Mouse (Mus musculus): ENCODE results near the gene Utp4. TPM values are rescaled to one million over a fixed set of nuclear protein-coding genes. Genes with fewer than 3 reads are reported as not detected.
"Not testable (repeated sequence)": the region's sequence is repeated elsewhere in the genome, so short reads cannot be mapped to it uniquely, and the experiment has no call there.

The Utp4 gene
- polyA plus RNA-seq, 1 experiment: 14.5 TPM

DNA sequence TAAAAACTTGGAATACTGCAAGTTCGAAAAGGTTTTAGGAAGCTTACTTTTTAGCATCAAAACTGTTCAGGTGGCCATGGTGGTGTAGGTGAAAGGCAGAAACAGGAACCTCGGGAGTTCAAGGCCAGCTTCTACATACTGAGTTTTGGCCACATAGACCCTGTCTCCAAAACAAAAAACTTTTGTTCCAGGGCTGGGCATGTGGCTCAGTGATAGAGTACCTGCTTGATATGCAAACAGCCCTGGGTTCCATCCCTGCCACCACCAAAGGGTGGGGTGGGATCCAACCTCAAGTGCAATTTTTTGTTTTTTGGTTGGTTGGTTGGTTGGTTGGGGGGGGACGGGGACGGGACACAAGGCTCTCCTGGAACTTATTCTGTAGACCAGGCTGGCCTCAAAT, 32.0 kb downstream of the Utp4 start:
- DNase-seq: no peak
- Histone ChIP-seq H3K4me1 (ENCODE audit: control insufficient read depth, insufficient read depth, low read length) (no peaks in the 10 kb centered on the region), H3K4me3 (replicated peaks; ENCODE audit: extremely low read depth, low read depth, low read length) (no peak overlapping the region)
- WGBS: 80% methylated on average over 4 of the region's 4 CpGs
- TF ChIP-seq POLR2A (IDR thresholded peaks at IDR 0.05; ENCODE audit: borderline replicate concordance, extremely low read depth, low read depth, low read length) (no peak), CTCF (IDR thresholded peaks at IDR 0.05; ENCODE audit: insufficient read depth, low read length) (no peak)

DNA sequence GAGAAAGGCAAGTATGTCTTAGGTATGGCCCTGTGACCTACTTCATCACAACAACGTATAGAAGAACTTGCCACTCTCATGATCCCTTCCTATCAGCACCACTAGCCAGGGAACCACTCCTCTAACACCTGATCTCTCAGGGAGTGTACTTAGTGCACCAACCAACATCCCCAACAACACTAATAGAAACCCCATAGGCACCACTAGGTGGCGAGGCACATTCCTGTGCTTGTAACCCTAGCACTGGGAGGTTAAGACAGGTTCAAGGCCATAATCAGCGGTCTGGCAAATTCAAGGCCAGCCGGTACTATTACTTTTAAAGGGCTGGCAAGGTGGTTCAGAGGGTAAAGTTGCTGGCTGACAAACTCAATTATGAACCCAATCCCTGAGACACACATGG, 33.8 kb downstream of the Utp4 start:
- Histone ChIP-seq H3K4me1 (ENCODE audit: control insufficient read depth, insufficient read depth, low read length) (0 out of 2 replicates have a peak, but pooled peaks cover under 1% of the 10 kb centered on the region), H3K4me3 (replicated peaks; ENCODE audit: extremely low read depth, low read depth, low read length) (no peak overlapping the region)
- no peak for DNase-seq
- TF ChIP-seq CTCF (IDR thresholded peaks at IDR 0.05; ENCODE audit: insufficient read depth, low read length) (peak; percentile 54), POLR2A (IDR thresholded peaks at IDR 0.05; ENCODE audit: borderline replicate concordance, extremely low read depth, low read depth, low read length) (no peak)
- WGBS: 62% methylated on average over 4 of the region's 4 CpGs

DNA sequence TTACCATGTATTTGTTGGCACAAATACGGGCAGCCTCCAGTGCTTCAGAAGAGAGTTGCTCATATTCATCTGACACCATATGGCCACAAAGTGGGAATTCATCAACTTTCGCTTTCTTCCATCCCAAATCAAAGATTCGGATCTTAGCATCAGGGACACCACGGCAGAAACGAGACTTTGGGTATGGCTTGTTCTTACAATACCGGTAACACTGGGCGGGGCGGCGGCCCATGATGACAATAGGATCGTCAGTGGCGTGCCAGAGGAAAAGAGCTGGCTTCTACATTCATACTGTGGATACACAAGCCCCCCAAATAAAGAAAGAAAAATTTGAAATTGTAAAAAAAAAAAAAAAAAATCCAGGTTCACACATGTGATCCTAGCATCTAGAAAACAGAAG, 34.7 kb downstream of the Utp4 start:
- 91% methylated on average over 11 of the region's 11 CpGs for WGBS
- not testable (repeated sequence) for DNase-seq; H3K4me3 ChIP-seq (replicated peaks; ENCODE audit: extremely low read depth, low read depth, low read length); H3K4me1 ChIP-seq (ENCODE audit: control insufficient read depth, insufficient read depth, low read length)

DNA sequence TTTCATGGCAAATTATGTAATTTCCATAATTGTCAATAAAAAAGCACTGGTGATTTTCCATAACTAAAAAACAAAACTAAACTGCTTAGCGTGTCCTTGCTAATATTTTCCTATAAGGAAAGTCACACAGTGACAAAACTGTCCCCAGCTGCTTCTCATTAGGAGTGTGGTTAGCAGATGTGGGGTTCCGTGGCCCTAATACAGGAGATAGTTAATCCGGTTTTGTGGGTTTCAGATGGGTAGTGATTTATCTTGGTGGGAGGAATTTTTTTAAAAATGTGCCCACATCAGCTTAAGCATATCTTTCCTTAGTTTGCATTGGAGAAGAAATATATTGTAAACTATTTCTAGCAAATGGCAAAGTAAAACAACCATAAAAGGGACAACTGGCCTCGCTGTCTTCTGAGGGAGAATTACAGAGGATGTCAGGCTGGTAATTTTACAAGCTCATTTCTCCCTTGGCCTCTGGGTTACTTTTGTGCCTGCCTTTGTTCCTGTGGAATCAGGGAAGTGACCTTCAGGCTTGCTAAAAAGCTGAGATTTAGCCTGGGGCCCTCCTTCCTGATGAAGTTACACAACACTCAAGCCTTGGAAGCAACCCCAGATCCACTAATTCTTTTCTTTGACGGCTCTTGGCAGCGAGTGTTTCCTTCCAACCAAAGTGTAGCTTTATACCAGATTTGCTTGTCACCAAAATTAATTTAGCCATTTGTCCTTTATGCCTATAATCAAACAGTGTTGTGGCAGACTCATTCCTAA, 35.9 kb downstream of the Utp4 start:
- TF ChIP-seq CTCF (IDR thresholded peaks at IDR 0.05; ENCODE audit: insufficient read depth, low read length) (no peak), POLR2A (IDR thresholded peaks at IDR 0.05; ENCODE audit: borderline replicate concordance, extremely low read depth, low read depth, low read length) (no peak)
- 37% methylated on average over 6 of the region's 6 CpGs for WGBS
- peak; percentile 31 for DNase-seq
- no peak overlapping the region for H3K4me3 ChIP-seq (replicated peaks; ENCODE audit: extremely low read depth, low read depth, low read length)
- peaks cover 3% of the 10 kb centered on the region; the same call in 1 of the 2 replicates for H3K4me1 ChIP-seq (ENCODE audit: control insufficient read depth, insufficient read depth, low read length)

DNA sequence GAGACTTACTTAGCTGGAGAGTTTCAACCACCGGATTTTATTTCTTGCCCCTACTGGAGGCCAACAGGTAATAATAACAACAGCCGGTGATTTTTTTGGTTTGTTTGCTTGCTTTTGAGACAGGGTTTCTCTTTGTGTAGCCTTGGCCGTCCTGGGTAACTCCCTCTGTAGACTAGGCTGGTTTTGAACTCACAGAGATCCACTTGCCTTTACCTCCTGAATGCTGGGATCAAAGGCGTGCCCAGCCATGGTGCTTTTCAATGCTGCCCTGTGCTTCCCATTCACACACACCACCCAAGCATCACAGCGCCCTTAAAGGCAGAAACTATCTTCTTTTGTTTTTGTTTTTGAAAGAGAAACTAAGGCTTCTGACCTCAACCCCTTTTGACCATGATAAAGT, 36.5 kb downstream of the Utp4 start:
- H3K4me3 ChIP-seq (replicated peaks; ENCODE audit: extremely low read depth, low read depth, low read length): no peak overlapping the region
- H3K4me1 ChIP-seq (ENCODE audit: control insufficient read depth, insufficient read depth, low read length): peaks cover 3% of the 10 kb centered on the region; the same call in 1 of the 2 replicates
- 56% methylated on average over 5 of the region's 5 CpGs for WGBS
- DNase-seq: no peak
- TF ChIP-seq CTCF (IDR thresholded peaks at IDR 0.05; ENCODE audit: insufficient read depth, low read length) (no peak), POLR2A (IDR thresholded peaks at IDR 0.05; ENCODE audit: borderline replicate concordance, extremely low read depth, low read depth, low read length) (no peak)

DNA sequence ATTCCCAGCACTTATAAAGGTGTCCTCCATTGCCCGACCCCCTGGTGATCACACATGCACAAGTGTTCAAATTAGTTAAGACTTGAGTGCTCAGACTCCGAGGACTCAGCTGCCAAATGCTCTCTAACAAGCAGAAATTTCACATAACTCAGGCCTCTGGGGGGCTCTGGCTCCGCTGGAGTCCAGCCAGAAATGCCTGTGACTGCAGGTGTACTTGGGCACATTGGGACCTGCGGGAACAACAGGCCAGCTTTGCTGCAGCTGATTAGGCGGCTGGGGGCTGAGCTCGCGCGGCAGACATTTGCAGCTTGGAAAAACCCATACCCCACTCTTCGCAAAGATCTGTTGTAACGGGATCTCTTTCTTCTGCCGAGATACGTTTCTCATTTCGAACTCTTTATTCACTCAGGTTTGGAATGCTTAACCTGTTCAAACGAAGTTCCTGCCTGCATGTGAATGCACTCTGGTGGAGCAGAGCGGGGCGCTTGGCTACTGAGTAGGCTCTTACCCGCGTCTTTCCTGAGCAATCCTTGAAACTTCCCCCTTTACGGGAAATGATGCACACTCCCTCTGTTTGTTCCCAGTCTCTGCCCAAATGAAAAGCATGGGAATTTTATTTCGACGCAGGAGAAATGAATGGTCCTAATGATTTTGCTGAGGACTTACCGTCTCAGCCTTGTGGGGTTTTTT, 39.1 kb downstream of the Utp4 start:
- peaks cover 13% of the 10 kb centered on the region for H3K4me1 ChIP-seq (ENCODE audit: control insufficient read depth, insufficient read depth, low read length)
- WGBS: 19% methylated on average over 22 of the region's 22 CpGs
- TF ChIP-seq CTCF (IDR thresholded peaks at IDR 0.05; ENCODE audit: insufficient read depth, low read length) (no peak), POLR2A (IDR thresholded peaks at IDR 0.05; ENCODE audit: borderline replicate concordance, extremely low read depth, low read depth, low read length) (no peak)
- DNase-seq: peak; percentile 22
- H3K4me3 ChIP-seq (replicated peaks; ENCODE audit: extremely low read depth, low read depth, low read length): no peak overlapping the region

DNA sequence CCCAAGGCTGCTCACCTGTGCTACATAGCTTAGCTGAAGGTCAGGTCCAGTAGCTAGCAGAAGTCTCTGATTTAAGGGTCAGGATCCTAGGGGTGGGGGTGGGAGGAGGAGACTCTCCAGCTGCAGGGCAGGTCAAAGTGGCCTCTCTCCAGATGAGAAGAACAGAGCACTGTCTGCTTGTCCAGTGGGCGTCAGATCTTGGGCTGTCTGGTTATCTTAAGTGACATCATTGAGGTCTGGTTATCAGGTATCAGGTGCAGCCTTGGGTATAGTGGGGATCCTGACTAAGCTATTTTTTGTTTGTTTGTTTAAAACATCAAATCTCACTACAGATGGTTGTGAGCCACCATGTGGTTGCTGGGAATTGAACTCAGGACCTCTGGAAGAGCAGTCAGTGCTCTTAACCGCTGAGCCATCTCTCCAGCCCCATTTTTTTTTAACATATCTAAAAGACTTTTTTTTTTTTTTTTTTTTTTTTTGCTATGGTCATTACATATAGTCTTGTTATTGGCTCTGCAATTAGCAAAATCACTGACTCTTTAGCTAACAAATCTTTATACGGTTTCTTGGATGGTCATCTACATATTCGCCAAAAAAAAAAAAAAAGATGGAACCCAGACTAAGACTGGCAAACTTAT, 40.2 kb downstream of the Utp4 start:
- TF ChIP-seq POLR2A (IDR thresholded peaks at IDR 0.05; ENCODE audit: borderline replicate concordance, extremely low read depth, low read depth, low read length) (no peak), CTCF (IDR thresholded peaks at IDR 0.05; ENCODE audit: insufficient read depth, low read length) (no peak)
- peaks cover 16% of the 10 kb centered on the region for H3K4me1 ChIP-seq (ENCODE audit: control insufficient read depth, insufficient read depth, low read length)
- no peak overlapping the region for H3K4me3 ChIP-seq (replicated peaks; ENCODE audit: extremely low read depth, low read depth, low read length)
- no peak for DNase-seq
- WGBS: 92% methylated on average over 4 of the region's 4 CpGs

DNA sequence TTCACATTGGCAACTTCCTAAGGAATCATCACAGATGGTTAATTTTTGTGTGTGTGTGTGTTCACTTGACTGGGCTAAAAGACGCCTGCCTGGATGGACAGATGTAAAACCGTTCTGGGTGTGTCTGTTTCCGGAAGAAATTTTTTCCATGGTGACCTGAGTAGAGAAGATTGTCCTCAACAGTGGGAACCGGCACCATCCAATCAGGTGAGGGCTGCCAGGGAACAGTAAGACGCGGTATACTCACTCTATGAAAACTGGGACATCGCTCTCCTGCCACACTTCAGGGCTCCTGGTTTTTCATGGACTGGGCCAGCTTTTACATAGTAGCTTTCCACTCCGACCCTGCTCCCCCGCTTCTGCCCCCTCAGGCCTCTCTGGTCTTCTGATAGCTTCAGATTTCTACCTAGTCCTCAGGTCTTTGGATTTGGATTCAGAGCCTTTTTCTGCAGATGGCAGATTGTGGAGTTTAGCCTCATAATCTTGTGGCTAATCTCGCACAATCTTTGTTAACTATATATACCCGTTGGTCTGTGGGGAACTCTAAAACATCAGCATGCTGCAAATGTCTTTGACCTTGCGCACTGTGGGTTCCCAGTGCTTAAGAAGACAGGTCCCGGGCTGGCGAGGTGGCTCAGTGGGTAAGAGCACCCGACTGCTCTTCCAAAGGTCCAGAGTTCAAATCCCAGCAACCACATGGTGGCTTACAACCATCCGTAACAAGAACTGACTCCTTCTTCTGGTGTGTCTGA, 41.0 kb downstream of the Utp4 start:
- Histone ChIP-seq H3K4me1 (ENCODE audit: control insufficient read depth, insufficient read depth, low read length) (peaks cover 16% of the 10 kb centered on the region), H3K4me3 (replicated peaks; ENCODE audit: extremely low read depth, low read depth, low read length) (no peak overlapping the region)
- no peak for TF ChIP-seq CTCF (IDR thresholded peaks at IDR 0.05; ENCODE audit: insufficient read depth, low read length)
- TF ChIP-seq POLR2A (IDR thresholded peaks at IDR 0.05; ENCODE audit: borderline replicate concordance, extremely low read depth, low read depth, low read length): no peak
- DNase-seq: no peak
- 83% methylated on average over 15 of the region's 16 CpGs for whole genome bisulfite sequencing

DNA sequence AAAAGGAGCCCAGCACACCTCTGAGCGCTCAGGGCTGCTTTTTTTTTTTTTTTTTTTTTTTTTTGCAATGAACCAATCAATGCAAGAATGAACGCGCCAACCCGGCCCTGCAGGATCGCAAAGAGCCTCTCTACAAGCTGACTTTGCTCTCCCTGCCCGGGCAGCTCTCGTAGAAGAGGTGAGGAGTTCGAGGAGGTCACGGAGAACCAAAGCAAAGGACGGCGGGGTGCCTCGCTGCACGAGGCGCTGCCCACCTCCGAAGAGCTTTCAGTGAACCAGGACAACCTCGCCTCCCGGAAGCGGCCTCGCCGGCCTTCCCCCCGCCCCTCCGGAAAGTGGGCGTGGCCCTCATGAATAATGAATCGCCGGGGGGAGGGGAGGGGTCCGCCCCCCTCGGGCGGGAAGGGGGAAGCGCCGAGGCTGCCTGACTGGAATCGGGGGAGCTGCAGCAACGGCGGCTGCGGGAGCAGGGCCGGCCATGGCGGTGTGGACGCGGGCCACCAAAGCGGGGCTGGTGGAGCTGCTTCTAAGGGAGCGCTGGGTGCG, 42.0 kb downstream of the Utp4 start, which contains the start of gene Sntb2:
Gene Sntb2, plus strand, starts transcription at position 427 of the 546 bp plus-strand sequence.
- peak; percentile 91 for DNase-seq
- 1% methylated on average over 33 of the region's 41 CpGs for WGBS
- TF ChIP-seq CTCF (IDR thresholded peaks at IDR 0.05; ENCODE audit: insufficient read depth, low read length): no peak
- peak; percentile 55; the same call in 1 of the 2 replicates for TF ChIP-seq POLR2A (IDR thresholded peaks at IDR 0.05; ENCODE audit: borderline replicate concordance, extremely low read depth, low read depth, low read length)
- peaks cover 19% of the 10 kb centered on the region for H3K4me1 ChIP-seq (ENCODE audit: control insufficient read depth, insufficient read depth, low read length)
- peak within 1 kb of the TSS; percentile 96 for H3K4me3 ChIP-seq (replicated peaks; ENCODE audit: extremely low read depth, low read depth, low read length)
